Mouse (Mus musculus): ENCODE measurements around the gene Esp36.
"Not testable (repeated sequence)": the region's sequence is repeated elsewhere in the genome, so short reads cannot be mapped to it uniquely, and the experiment has no call there.

Esp36 gene

GRCm38 (mm10) chr17:38420085-38420484 is at the start of gene Esp36:
Gene Esp36 (minus strand): TSS chr17:38420185.
- in situ Hi-C loops (cut with MboI, MseI) = no loop called here

- in situ Hi-C loops (cut with MboI, MseI) = not testable (repeated sequence)
Observed at GRCm38 (mm10) chr17:38456206-38456605, 36.2 kb upstream of the Esp36 start.

GRCm38 (mm10) chr17:38450688-38451087 is 30.7 kb upstream of the Esp36 start:
- in situ Hi-C loops (cut with MboI, MseI) = no loop called here

GRCm38 (mm10) chr17:38406135-38406534 is 13.8 kb downstream of the Esp36 start:
- in situ Hi-C loops (cut with MboI, MseI) = no loop called here

- in situ Hi-C loops (cut with MboI, MseI) = no loop called here
Observed at GRCm38 (mm10) chr17:38391821-38392220, 28.2 kb downstream of the Esp36 start.
